Mouse (Mus musculus): ENCODE measurements at regions not wholly inside any gene's neighbourhood (a gene's known extent, or its start where the extent isn't known, plus 50 kb on each side); places are given as distances from the start of the nearest gene placed in this dataset.

GRCm38 (mm10) chr4:22997198-22997985, 509.2 kb upstream of the Pou3f2 start:
- Histone ChIP-seq H3K27ac (no peak overlapping the region), H3K9ac (no peak overlapping the region), H3K36me3 (no peaks in the 10 kb centered on the region), H3K27me3 (no peaks in the 10 kb centered on the region), H3K4me1 (peaks cover 5% of the 10 kb centered on the region; the same call in 1 of the 2 replicates), H3K4me2 (replicated peaks) (no peak overlapping the region), H3K4me3 (no peak overlapping the region), H3K9me3 (no peaks in the 10 kb centered on the region)
- ATAC-seq (ENCODE audit: insufficient number of reproducible peaks, insufficient read depth, low FRiP score, low TSS enrichment): no peak
- 34% methylated on average over 4 of the region's 4 CpGs for WGBS

- Histone ChIP-seq H3K36me3 (no peaks in the 10 kb centered on the region), H3K4me1 (no peaks in the 10 kb centered on the region), H3K4me2 (replicated peaks) (no peak overlapping the region), H3K9ac (no peak overlapping the region), H3K27ac (no peak overlapping the region), H3K27me3 (no peaks in the 10 kb centered on the region), H3K4me3 (no peak overlapping the region), H3K9me3 (no peaks in the 10 kb centered on the region)
- ATAC-seq (ENCODE audit: insufficient number of reproducible peaks, insufficient read depth, low FRiP score, low TSS enrichment): no peak
- WGBS: 23% methylated on average over 4 of the region's 4 CpGs
Measured at GRCm38 (mm10) chr4:22986763-22987468, 498.8 kb upstream of the Pou3f2 start.

- no peaks in the 10 kb centered on the region for H3K9me3 ChIP-seq
- no peak for ATAC-seq (ENCODE audit: insufficient number of reproducible peaks, insufficient read depth, low FRiP score, low TSS enrichment)
- 70% methylated on average over 4 of the region's 4 CpGs for WGBS
Measured at GRCm38 (mm10) chr4:22973585-22974116, 485.5 kb upstream of the Pou3f2 start.

GRCm38 (mm10) chr4:22972784-22973584, 484.8 kb upstream of the Pou3f2 start:
- Histone ChIP-seq H3K9me3 (no peaks in the 10 kb centered on the region), H3K9ac (no peak overlapping the region), H3K4me3 (no peak overlapping the region), H3K4me2 (replicated peaks) (no peak overlapping the region), H3K27me3 (no peaks in the 10 kb centered on the region), H3K4me1 (no peaks in the 10 kb centered on the region), H3K27ac (no peak overlapping the region), H3K36me3 (no peaks in the 10 kb centered on the region)
- WGBS: 65% methylated on average over 11 of the region's 11 CpGs
- no peak for ATAC-seq (ENCODE audit: insufficient number of reproducible peaks, insufficient read depth, low FRiP score, low TSS enrichment)

More at GRCm38 (mm10) chr4:22973585-22974116, 485.5 kb upstream of the Pou3f2 start:
- Histone ChIP-seq H3K9ac (no peak overlapping the region), H3K4me2 (replicated peaks) (no peak overlapping the region), H3K4me3 (no peak overlapping the region), H3K4me1 (no peaks in the 10 kb centered on the region), H3K36me3 (no peaks in the 10 kb centered on the region), H3K27me3 (no peaks in the 10 kb centered on the region), H3K27ac (no peak overlapping the region)

- Histone ChIP-seq H3K4me3 (no peak overlapping the region), H3K27ac (no peak overlapping the region), H3K9me3 (no peaks in the 10 kb centered on the region), H3K9ac (no peak overlapping the region), H3K4me2 (replicated peaks) (no peak overlapping the region), H3K4me1 (no peaks in the 10 kb centered on the region), H3K27me3 (no peaks in the 10 kb centered on the region), H3K36me3 (no peaks in the 10 kb centered on the region)
- ATAC-seq (ENCODE audit: insufficient number of reproducible peaks, insufficient read depth, low FRiP score, low TSS enrichment): no peak
- WGBS: 69% methylated on average over 2 of the region's 2 CpGs
Measured at GRCm38 (mm10) chr4:22971127-22971526, 483.0 kb upstream of the Pou3f2 start.

- no peaks in the 10 kb centered on the region for H3K36me3 ChIP-seq
- no peak for ATAC-seq (ENCODE audit: insufficient number of reproducible peaks, insufficient read depth, low FRiP score, low TSS enrichment)
- no peak overlapping the region for H3K4me3 ChIP-seq
- no peaks in the 10 kb centered on the region for H3K9me3 ChIP-seq
- H3K9ac ChIP-seq: no peak overlapping the region
- H3K4me2 ChIP-seq (replicated peaks): no peak overlapping the region
- H3K27ac ChIP-seq: no peak overlapping the region
- 14% methylated on average over 5 of the region's 5 CpGs for WGBS
- no peaks in the 10 kb centered on the region for H3K27me3 ChIP-seq
- no peaks in the 10 kb centered on the region for H3K4me1 ChIP-seq
Measured at GRCm38 (mm10) chr4:22970495-22970894, 482.3 kb upstream of the Pou3f2 start.

- no peaks in the 10 kb centered on the region for H3K9me3 ChIP-seq
- H3K4me2 ChIP-seq (replicated peaks): no peak overlapping the region
- H3K27me3 ChIP-seq: no peaks in the 10 kb centered on the region
- no peak overlapping the region for H3K9ac ChIP-seq
- H3K36me3 ChIP-seq: no peaks in the 10 kb centered on the region
- no peak overlapping the region for H3K27ac ChIP-seq
- no peak overlapping the region for H3K4me3 ChIP-seq
- 70% methylated on average over 1 of the region's 1 CpGs for WGBS
- ATAC-seq (ENCODE audit: insufficient number of reproducible peaks, insufficient read depth, low FRiP score, low TSS enrichment): no peak
- no peaks in the 10 kb centered on the region for H3K4me1 ChIP-seq
Measured at GRCm38 (mm10) chr4:22949422-22949821, 461.3 kb upstream of the Pou3f2 start.

GRCm38 (mm10) chr4:22948880-22949279, 460.7 kb upstream of the Pou3f2 start:
- Histone ChIP-seq H3K4me3 (no peak overlapping the region), H3K4me1 (no peaks in the 10 kb centered on the region), H3K36me3 (no peaks in the 10 kb centered on the region), H3K4me2 (replicated peaks) (no peak overlapping the region), H3K27ac (no peak overlapping the region), H3K27me3 (no peaks in the 10 kb centered on the region), H3K9me3 (no peaks in the 10 kb centered on the region), H3K9ac (no peak overlapping the region)
- ATAC-seq (ENCODE audit: insufficient number of reproducible peaks, insufficient read depth, low FRiP score, low TSS enrichment): no peak
- 90% methylated on average over 4 of the region's 4 CpGs for WGBS

- 37% methylated on average over 7 of the region's 7 CpGs for WGBS
- H3K36me3 ChIP-seq: no peaks in the 10 kb centered on the region
- H3K27me3 ChIP-seq: no peaks in the 10 kb centered on the region
- ATAC-seq (ENCODE audit: insufficient number of reproducible peaks, insufficient read depth, low FRiP score, low TSS enrichment): no peak
- no peak overlapping the region for H3K4me3 ChIP-seq
- no peaks in the 10 kb centered on the region for H3K4me1 ChIP-seq
- H3K9me3 ChIP-seq: no peaks in the 10 kb centered on the region
- H3K27ac ChIP-seq: no peak overlapping the region
- no peak overlapping the region for H3K4me2 ChIP-seq (replicated peaks)
- no peak overlapping the region for H3K9ac ChIP-seq
Measured at GRCm38 (mm10) chr4:22946788-22947406, 458.7 kb upstream of the Pou3f2 start.

- Histone ChIP-seq H3K27me3 (no peaks in the 10 kb centered on the region), H3K9ac (no peak overlapping the region), H3K9me3 (no peaks in the 10 kb centered on the region), H3K27ac (no peak overlapping the region), H3K4me1 (no peaks in the 10 kb centered on the region), H3K36me3 (no peaks in the 10 kb centered on the region), H3K4me2 (replicated peaks) (no peak overlapping the region), H3K4me3 (no peak overlapping the region)
- WGBS: 69% methylated on average over 1 of the region's 1 CpGs
- no peak for ATAC-seq (ENCODE audit: insufficient number of reproducible peaks, insufficient read depth, low FRiP score, low TSS enrichment)
Measured at GRCm38 (mm10) chr4:22938302-22938701, 450.1 kb upstream of the Pou3f2 start.

GRCm38 (mm10) chr4:22924181-22924580, 436.0 kb upstream of the Pou3f2 start:
- H3K27me3 ChIP-seq: no peaks in the 10 kb centered on the region
- no peaks in the 10 kb centered on the region for H3K9me3 ChIP-seq
- no peak overlapping the region for H3K4me3 ChIP-seq
- H3K36me3 ChIP-seq: no peaks in the 10 kb centered on the region
- 81% methylated on average over 8 of the region's 8 CpGs for WGBS
- H3K4me1 ChIP-seq: no peaks in the 10 kb centered on the region
- no peak overlapping the region for H3K27ac ChIP-seq
- no peak overlapping the region for H3K9ac ChIP-seq
- no peak for ATAC-seq (ENCODE audit: insufficient number of reproducible peaks, insufficient read depth, low FRiP score, low TSS enrichment)
- no peak overlapping the region for H3K4me2 ChIP-seq (replicated peaks)
